Mouse (Mus musculus): ENCODE measurements around the gene Gm14419. TPM values are rescaled to one million over a fixed set of nuclear protein-coding genes. Genes with fewer than 3 reads are reported as not detected.
"Not testable (repeated sequence)": the region's sequence is repeated elsewhere in the genome, so short reads cannot be mapped to it uniquely, and the experiment has no call there.

Gm14419 gene
- 9.4 and 9.8 TPM in 2 replicates for polyA plus RNA-seq (2014; fragmentation: Nextera tagmentation; extraction: Ambion mirVana)

DNA sequence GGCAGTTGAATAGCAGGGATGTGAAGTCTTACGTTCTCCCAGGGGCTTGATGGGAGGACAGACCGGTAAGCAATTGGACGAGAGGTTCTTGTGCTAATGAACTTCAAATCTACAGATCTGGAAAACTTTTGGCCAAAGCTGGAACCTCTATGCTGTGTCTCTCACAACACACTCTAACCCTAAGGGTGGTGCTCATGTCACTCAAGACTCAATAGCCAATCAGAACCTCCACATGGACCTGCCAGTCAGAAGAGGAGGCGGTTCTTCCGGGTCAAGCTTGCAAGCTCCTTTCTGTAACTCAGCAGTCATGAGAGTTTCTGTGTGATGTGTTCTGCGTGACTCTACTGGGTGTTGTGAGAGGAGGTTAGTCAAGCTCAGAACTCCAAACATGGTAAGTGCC, at the start of gene Gm14419:
Gm14419 (plus strand) TSS at position 301 of the 400 bp plus-strand sequence.
- not testable (repeated sequence) for H3K36me3 ChIP-seq (ENCODE audit: control insufficient read depth, insufficient read depth, low read length); DNase-seq (ENCODE audit: low spot score, missing footprints); H3K4me3 ChIP-seq (ENCODE audit: low read depth, low read length); H3K9me3 ChIP-seq (ENCODE audit: control insufficient read depth, low read length); H3K9ac ChIP-seq (ENCODE audit: low read length); H3K4me2 ChIP-seq; H3K4me1 ChIP-seq (ENCODE audit: control insufficient read depth, insufficient read depth, low read length); H3K27ac ChIP-seq (ENCODE audit: low read depth, low read length); H3K27me3 ChIP-seq (ENCODE audit: control insufficient read depth, insufficient read depth, low read length); ATAC-seq (ENCODE audit: low FRiP score)
- no CpG with 5 or more reads among the region's 6 CpGs for WGBS

Other genes starting within 250 kb of the Gm14419 start
- gene Gm14295, start 202.3 kb upstream of the Gm14419 start, polyA plus RNA-seq (2014; fragmentation: Nextera tagmentation; extraction: Ambion mirVana) = 11.2 and 13.2 TPM in 2 replicates
- gene Gm14408, start 169.8 kb upstream of the Gm14419 start, polyA plus RNA-seq (2014; fragmentation: Nextera tagmentation; extraction: Ambion mirVana) = not detected in 2 replicates
- 7.0 and 7.1 TPM in 2 replicates for gene Gm14296, start 73.1 kb upstream of the Gm14419 start, polyA plus RNA-seq (2014; fragmentation: Nextera tagmentation; extraction: Ambion mirVana)
- gene Gm14401, start 73.4 kb downstream of the Gm14419 start, polyA plus RNA-seq (2014; fragmentation: Nextera tagmentation; extraction: Ambion mirVana) = not detected in 2 replicates
- gene Gm14410, start 205.5 kb downstream of the Gm14419 start, polyA plus RNA-seq (2014; fragmentation: Nextera tagmentation; extraction: Ambion mirVana) = 33.1 TPM in 2 replicates

Data from midbrain, embryonic 11.5 days (tissue).